Mouse (Mus musculus) neural tube, embryonic 14.5 days (tissue): ENCODE results near the gene Rab3ip. TPM values are rescaled to one million over a fixed set of nuclear protein-coding genes. Genes with fewer than 3 reads are reported as not detected.

ENCODE experiments used
- ATAC-seq: fragments of 200-750 bp; cut with Nextera tagmentation; 2 replicates; pipeline ENCODE4 v1.8.0; 2017; ENCODE audit warnings: low read depth, mild to moderate bottlenecking, moderate TSS enrichment, moderate library complexity
- H3K27ac ChIP-seq: fragments of 300-500 bp; sonication (generic); 2 replicates; pipeline ENCODE4 v1.5.1; 2014; ENCODE audit warnings: low read depth, mild to moderate bottlenecking, control low read depth, low read length, moderate library complexity, mixed read lengths
- H3K27me3 ChIP-seq: fragments of 300-500 bp; sonication (generic); 2 replicates; pipeline ENCODE4 v1.6.1; 2014; ENCODE audit warnings: low read length; ENCODE audit not compliant: control insufficient read depth, insufficient read depth
- H3K36me3 ChIP-seq: fragments of 300-500 bp; sonication (generic); 2 replicates; pipeline ENCODE4 v1.6.1; 2014; ENCODE audit warnings: low read length, mixed read lengths; ENCODE audit not compliant: control insufficient read depth, insufficient read depth
- H3K4me1 ChIP-seq: fragments of 300-500 bp; sonication (generic); 2 replicates; pipeline ENCODE4 v1.6.1; 2014; ENCODE audit warnings: low read length; ENCODE audit not compliant: control insufficient read depth, insufficient read depth
- H3K4me2 ChIP-seq: fragments of 300-500 bp; sonication (generic); 2 replicates; pipeline ENCODE4 v1.6.1; 2014; ENCODE audit warnings: mild to moderate bottlenecking, low read depth, low read length, control low read depth
- H3K4me3 ChIP-seq: fragments of 300-500 bp; sonication (generic); 2 replicates; pipeline ENCODE4 v1.5.1; 2014; ENCODE audit warnings: low read depth, low read length, control low read depth, mixed read lengths
- H3K9ac ChIP-seq: fragments of 300-500 bp; sonication (generic); replicated peaks from 2 replicates; pipeline ENCODE4 v1.6.1; 2014; ENCODE audit warnings: low read depth, mild to moderate bottlenecking, control low read depth, low read length, mixed read lengths
- H3K9me3 ChIP-seq: fragments of 300-500 bp; sonication (generic); 2 replicates; pipeline ENCODE4 v1.6.1; 2016; ENCODE audit warnings: low read length; ENCODE audit not compliant: control insufficient read depth
- WGBS: fragments of 180-500 bp; shearing (Covaris S2); extraction: QIAGEN DNeasy Blood & Tissue Kit; methylation state at CpG from one replicate; pipeline ENCODE4 v1.1.7; 2014; 5-methylcytosine and 5-hydroxymethylcytosine counted together
- polyA plus RNA-seq: library from polyadenylated mRNA; unstranded; fragments of >200 nt; fragmentation: Nextera tagmentation; extraction: Ambion mirVana; gene quantifications from 2 replicates; pipeline ENCODE4 v1.2.1, GENCODE M21; 2014

Rab3ip gene
- polyA plus RNA-seq, 1 experiment from 2014 or later: 59.6 TPM

DNA sequence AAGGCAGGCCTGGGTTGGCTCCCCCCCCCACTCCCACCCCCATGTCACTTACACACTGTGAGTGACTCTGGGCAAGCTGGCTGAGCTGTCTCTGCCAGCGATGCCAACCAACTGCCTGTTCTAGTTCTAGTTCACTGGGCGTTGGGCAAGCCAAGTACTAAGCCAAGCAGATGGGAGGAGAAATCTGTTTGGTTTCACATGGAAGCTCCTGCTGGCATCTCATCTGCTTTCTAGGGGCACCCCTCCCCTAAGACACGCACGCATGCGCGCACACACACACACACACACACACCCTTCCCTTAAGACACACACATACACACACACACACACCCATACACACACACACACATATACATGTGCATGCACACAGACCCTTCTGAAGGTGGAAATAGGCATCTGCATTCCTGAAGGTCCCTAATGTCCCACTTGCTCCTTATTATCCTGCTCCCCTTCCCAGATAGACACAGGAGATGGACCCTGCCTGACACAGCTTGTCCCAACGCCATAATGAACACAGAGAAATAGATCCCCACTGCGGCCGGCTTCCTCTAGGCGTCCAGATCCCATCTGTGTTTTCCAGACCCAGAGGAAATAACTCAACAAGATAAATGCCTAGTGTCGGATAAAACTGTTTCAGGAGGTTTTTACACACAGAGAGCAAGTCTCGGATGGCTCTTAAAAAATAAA is 79.1 kb downstream of the Rab3ip start:
- peak; percentile 68 for ATAC-seq
- Histone ChIP-seq H3K27ac (no peak overlapping the region), H3K27me3 (no peaks in the 10 kb centered on the region), H3K36me3 (no peaks in the 10 kb centered on the region), H3K4me2 (peak overlapping the region; percentile 25; the same call in 1 of the 2 replicates), H3K9ac (no peak overlapping the region), H3K4me1 (peaks cover 4% of the 10 kb centered on the region; the same call in 1 of the 2 replicates), H3K4me3 (no peak overlapping the region), H3K9me3 (no peaks in the 10 kb centered on the region)
- 53% methylated on average over 12 of the region's 12 CpGs for WGBS

DNA sequence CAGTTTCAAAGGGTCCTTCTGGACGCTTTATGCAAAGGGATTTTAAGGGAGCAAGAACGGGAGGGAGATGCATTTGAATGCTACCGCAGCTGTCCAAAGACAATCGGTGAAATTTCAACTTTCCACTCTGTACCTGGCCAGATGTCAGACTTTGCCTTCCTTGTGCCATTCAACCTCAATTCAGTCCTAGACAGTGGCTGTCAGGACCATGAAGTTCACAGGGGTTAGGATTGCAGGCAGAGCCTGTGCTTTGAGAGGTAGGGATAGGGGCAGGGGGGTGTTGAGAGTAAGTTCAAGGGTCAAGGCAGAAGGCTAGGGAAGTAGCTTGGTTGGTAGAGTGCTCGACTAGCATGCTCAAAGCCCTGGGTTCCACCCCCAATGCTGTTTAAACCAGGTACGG is 79.8 kb downstream of the Rab3ip start:
- Histone ChIP-seq H3K4me1 (peaks cover 4% of the 10 kb centered on the region; the same call in 1 of the 2 replicates), H3K36me3 (no peaks in the 10 kb centered on the region), H3K9me3 (no peaks in the 10 kb centered on the region), H3K9ac (no peak overlapping the region), H3K4me2 (no peak overlapping the region), H3K4me3 (no peak overlapping the region), H3K27me3 (no peaks in the 10 kb centered on the region), H3K27ac (no peak overlapping the region)
- WGBS: 88% methylated on average over 6 of the region's 6 CpGs
- ATAC-seq: no peak

Other genes with a start within 250 kb of the Rab3ip start
- 0.15 and 0.20 TPM in 2 replicates for gene Myrfl, start 53.9 kb downstream of the Rab3ip start, polyA plus RNA-seq
- not detected in 2 replicates for gene Gm10271, start 21.8 kb upstream of the Rab3ip start, polyA plus RNA-seq
- 0.13 and 0.19 TPM in 2 replicates for gene Best3, start 35.5 kb upstream of the Rab3ip start, polyA plus RNA-seq
- gene Lrrc10, start 94.6 kb upstream of the Rab3ip start, polyA plus RNA-seq: 0.18 TPM in 1 of 2 replicates, not detected in the other
- gene Cct2, start 113.0 kb upstream of the Rab3ip start, polyA plus RNA-seq: 272 and 288 TPM in 2 replicates
- gene Frs2, start 197.8 kb upstream of the Rab3ip start, polyA plus RNA-seq: 34.1 and 37.7 TPM in 2 replicates